Mouse (Mus musculus): ENCODE measurements around the gene Eln.

Eln gene

GRCm38 (mm10) chr5:134684398-134684797, 62.7 kb downstream of the Eln start:
- no peak for DNase-seq (ENCODE audit: low spot score)

- DNase-seq (ENCODE audit: low spot score) = no peak
These were observed 63.3 kb downstream of the Eln start for GRCm38 (mm10) chr5:134683813-134684212.

DNA sequence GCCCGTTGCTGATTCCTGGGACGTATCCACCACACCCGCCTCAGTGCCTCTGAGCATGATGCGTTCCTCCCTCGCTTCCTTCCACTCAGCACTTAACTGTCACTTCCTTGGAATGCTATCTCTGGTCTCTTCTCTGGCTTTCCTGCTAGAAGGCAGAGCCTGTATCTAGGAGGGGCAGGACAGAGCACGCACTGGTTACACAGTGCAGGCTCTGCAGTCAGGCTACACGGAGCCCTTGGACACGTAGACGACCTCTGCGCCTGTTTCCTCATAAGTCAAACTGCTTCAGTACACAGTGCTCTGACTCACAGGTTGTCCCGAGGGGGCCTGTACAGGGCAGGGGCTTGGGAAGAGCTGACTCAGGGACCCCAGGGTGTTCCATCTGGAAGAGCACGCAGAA, 66.9 kb downstream of the Eln start:
- no peak for DNase-seq (ENCODE audit: low spot score)

DNA sequence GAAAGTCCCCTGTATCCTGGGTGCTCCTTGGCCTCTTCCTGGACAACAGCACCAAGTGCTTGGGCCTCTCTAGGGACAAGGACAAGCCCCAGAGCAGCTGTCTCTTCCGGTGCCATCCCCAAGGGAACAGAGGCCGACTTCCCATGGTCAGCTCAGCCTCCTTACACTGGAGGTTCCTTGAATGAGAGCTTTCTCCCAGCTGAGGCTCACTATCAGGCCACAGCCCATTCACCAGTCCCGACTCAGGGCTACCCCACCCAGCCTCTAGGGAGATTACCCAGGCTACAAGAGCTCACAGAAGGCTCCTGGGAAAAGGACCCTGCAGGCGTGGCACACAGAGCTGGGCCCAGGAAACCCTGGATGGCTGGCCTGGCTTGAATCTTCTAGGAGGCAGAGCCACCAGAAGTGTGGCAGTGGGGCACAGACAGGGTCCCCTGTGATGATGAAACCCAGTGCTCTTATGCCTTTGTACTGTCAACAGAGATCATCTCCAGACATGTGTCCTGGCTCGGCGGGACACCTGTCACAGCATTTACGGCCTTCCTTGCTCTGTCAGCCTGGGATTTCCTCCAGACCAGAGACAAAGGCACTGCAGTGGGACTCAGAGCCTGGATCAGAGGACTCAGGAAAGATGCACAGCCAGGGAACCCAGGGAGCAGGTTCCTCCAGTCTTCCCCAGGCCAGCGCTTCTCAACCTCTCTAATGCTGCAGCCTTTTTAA, 68.1 kb downstream of the Eln start:
- DNase-seq (ENCODE audit: low spot score) = no peak

GRCm38 (mm10) chr5:134678031-134678430, 69.1 kb downstream of the Eln start:
- no peak for DNase-seq (ENCODE audit: low spot score)

DNA sequence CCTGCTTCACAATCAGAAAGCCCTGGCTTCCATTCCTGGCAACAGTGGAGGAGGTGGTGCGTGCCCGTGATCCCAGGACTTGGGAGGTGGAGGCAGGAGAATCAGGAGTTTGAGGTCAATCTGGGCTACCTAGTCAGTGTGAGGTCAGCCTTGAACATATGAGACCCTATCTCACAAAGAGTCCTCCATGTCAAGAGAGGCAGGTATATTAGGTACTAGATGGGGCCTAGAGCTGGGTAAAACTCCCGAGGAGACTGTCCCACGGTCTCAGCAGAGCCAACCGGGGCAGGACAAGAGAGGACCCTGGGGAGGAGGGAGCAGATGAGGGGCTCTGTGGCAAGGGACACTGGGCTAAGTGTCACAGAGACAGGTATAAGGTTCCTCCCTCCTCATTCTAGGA, 69.6 kb downstream of the Eln start:
- no peak for DNase-seq (ENCODE audit: low spot score)

- DNase-seq (ENCODE audit: low spot score) = peak; percentile 73
These were observed 71.0 kb downstream of the Eln start for GRCm38 (mm10) chr5:134675956-134676759.

DNA sequence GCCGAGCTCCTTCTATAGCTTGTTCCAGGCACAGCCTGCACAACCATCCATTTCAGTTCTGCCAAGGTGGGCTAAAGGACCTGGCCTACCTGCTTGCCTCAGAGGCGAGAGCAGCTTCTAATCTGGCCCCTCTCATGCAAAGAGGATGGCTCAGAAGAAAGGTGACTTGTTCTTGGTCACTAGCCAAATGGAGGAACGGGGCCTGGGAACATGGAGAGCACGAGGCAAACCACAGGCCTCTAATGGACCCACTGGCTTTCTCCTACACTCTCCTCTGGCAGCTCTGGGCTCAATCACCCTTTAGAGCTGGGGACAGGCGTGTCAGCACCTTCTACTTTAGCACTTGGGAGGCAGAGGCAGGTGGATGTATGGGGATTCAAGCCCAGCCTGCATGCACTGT, 72.1 kb downstream of the Eln start:
- DNase-seq (ENCODE audit: low spot score) = no peak

- no peak for DNase-seq (ENCODE audit: low spot score)
These were observed 74.5 kb downstream of the Eln start for GRCm38 (mm10) chr5:134672611-134673010.

DNA sequence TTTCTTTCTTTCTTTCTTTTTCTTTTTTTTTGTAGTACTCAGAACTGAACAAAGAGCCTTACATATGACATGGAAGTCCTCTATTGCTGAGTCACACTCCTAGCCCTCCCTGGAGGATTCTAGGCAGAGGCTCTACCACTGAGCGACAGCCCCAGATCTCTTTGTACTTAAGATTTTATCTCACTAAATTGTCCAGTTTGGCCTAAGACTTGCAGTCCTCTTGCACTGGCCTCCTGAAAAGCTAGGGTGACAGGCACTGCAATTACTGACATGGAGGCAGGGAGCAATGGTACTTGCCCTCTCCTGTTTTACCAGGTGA, 75.0 kb downstream of the Eln start:
- DNase-seq (ENCODE audit: low spot score) = no peak

- no peak for DNase-seq (ENCODE audit: low spot score)
These were observed 75.6 kb downstream of the Eln start for GRCm38 (mm10) chr5:134671335-134672197.

DNA sequence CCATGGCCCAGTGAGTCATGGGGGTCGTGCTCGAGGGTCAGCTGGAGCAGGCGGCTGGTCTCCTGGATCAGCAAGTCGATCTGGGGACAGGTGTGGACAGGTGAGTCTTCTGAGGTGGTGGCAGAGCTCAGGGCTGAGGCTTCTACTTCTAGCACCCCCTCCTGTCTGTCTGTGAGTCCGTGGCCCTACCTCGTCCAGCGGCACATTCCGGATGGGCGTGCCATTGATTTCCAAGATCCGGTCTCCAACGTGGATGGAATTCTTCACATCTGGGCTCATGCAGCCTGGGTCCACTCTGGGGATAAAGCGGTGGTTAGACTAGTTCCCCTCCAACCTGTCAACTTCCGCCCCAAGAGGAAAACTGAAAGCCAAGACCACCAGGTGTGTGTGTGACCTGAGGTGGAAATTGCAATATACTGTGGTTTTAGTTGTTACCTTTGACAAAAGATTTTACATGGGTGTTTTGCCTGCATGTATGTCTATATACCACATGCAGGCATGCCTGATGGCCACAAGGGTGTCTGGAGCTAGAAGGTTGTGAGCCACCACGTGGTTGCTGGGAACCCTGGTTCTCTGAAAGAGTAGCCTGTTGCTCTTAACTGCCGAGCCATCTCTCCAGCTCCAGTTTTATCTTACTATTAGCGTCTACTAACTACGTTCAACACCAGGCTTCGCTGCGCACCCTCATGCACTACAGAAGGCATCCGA, 78.0 kb downstream of the Eln start:
- no peak for DNase-seq (ENCODE audit: low spot score)

GRCm38 (mm10) chr5:134668495-134668894, 78.6 kb downstream of the Eln start:
- no peak for DNase-seq (ENCODE audit: low spot score)

DNA sequence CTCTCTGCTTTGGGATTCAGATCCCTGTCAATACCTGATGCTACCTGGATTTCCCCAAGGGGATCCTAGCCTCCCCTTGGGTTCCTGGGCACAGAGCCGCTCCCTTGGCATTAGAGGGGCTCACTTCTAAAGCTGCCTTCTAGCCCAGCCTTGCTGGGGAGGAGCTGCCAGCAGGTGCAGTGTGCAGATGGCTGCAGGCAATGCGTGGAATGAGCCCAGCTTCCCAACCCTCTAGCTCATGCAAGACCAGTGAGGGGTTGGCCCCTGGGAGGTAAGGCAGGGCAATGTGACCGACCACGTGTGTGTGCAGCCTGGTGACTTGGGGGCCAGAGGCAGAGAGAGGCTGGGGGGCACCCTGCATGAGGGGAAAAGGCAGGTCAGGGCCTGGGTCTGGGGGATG, 90.4 kb downstream of the Eln start:
- no peak for DNase-seq (ENCODE audit: low spot score)
